26 mouse cellular contexts compared by ENCODE assay signal in the genomic region with DNA sequence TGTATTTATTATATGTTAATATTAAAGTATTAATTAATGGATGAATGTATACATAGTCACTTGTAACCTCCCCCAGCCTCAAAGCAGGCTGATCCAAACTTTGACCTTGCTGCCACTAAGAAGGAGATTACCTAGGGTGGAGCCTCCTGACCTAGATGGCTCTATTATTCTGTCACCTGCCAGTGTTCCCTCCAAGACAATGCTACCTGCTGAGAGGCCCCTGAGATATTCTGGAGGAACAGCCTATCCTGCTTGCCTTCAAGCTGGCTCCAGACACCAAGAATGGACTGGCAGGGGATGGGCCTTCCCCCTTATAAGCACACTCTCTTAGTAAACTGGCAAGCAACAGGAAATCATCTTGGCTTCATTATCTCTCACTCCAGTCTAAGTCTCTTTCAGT.
DNase-seq lines count a peak whose midpoint lies in the region; ATAC-seq and TF ChIP-seq lines count a peak whose summit lies in the region.
"Had no signal": no experiment of that assay in that cellular context is flagged by ENCODE, and none has a peak within 500 bp of the region (broad histone marks: within the 10 kb centered on the region; RNA-seq: fewer than 3 reads in every experiment).

No protein-coding gene starts in this region.

- H3K9ac ChIP-seq in ES-Bruce4 (ENCODE audit: low read depth, poor library complexity, severe bottlenecking): no peak overlapping the region
- H3K9ac ChIP-seq in intestine, embryonic 15.5 days: no peak overlapping the region
- no peak overlapping the region for H3K9ac ChIP-seq in forebrain, embryonic 15.5 days (replicated peaks)
- H3K9ac ChIP-seq: embryonic facial prominence, embryonic 12.5 days; embryonic facial prominence, embryonic 15.5 days; heart, embryonic 13.5 days; hindbrain, embryonic 14.5 days had no signal

- no peak for TF ChIP-seq POLR2A in ES-Bruce4 (IDR thresholded peaks at IDR 0.05; ENCODE audit: insufficient read depth, low read length)

- H3K27me3 ChIP-seq in ES-Bruce4 (ENCODE audit: control insufficient read depth, insufficient read depth, low read length, poor library complexity, severe bottlenecking): no peaks in the 10 kb centered on the region
- no peaks in the 10 kb centered on the region for H3K27me3 ChIP-seq in intestine, embryonic 15.5 days (replicated peaks)
- H3K27me3 ChIP-seq in forebrain, embryonic 15.5 days: no peaks in the 10 kb centered on the region
- H3K27me3 ChIP-seq: embryonic facial prominence, embryonic 12.5 days; embryonic facial prominence, embryonic 15.5 days; heart, embryonic 13.5 days had no signal

- peak overlapping the region; percentile 98 for H3K27ac ChIP-seq in ES-Bruce4 (ENCODE audit: insufficient read depth, low read length)
- no peak overlapping the region for H3K27ac ChIP-seq in intestine, embryonic 15.5 days
- no peak overlapping the region for H3K27ac ChIP-seq in forebrain, embryonic 15.5 days (replicated peaks)
- H3K27ac ChIP-seq: embryonic facial prominence, embryonic 12.5 days; embryonic facial prominence, embryonic 15.5 days; heart, adult 2 months; heart, embryonic 10.5 days; heart, embryonic 13.5 days; hindbrain, embryonic 14.5 days; hindbrain, postnatal 0 days had no signal

- no peak overlapping the region for H3K4me2 ChIP-seq in intestine, embryonic 15.5 days (replicated peaks)
- H3K4me2 ChIP-seq in forebrain, embryonic 15.5 days (replicated peaks): no peak overlapping the region
- H3K4me2 ChIP-seq: embryonic facial prominence, embryonic 12.5 days; embryonic facial prominence, embryonic 15.5 days; heart, embryonic 13.5 days; hindbrain, embryonic 14.5 days had no signal

- H3K4me3 ChIP-seq in ES-Bruce4 (ENCODE audit: low read depth, low read length): no peak overlapping the region
- no peak overlapping the region for H3K4me3 ChIP-seq in intestine, embryonic 15.5 days (replicated peaks)
- no peak overlapping the region for H3K4me3 ChIP-seq in forebrain, embryonic 15.5 days
- H3K4me3 ChIP-seq: embryonic facial prominence, embryonic 12.5 days; embryonic facial prominence, embryonic 15.5 days; heart, adult 2 months; heart, embryonic 10.5 days; heart, embryonic 13.5 days had no signal

- TF ChIP-seq EP300 in ES-Bruce4 (IDR thresholded peaks at IDR 0.05; ENCODE audit: insufficient read depth, low read depth, low read length): peak; percentile 90

- peak; percentile 96 for DNase-seq in R1 (ENCODE audit: low read depth, low spot score)
- no peak for DNase-seq in frontal cortex, adult 2 months (ENCODE audit: extremely low spot score in 1 of 2, low spot score in 1 of 2)
- DNase-seq in right cerebral cortex, postnatal 10 days (ENCODE audit: low spot score in 2 of 2): no peak
- DNase-seq: adrenal gland, adult 8-10 months; adrenal gland, postnatal 25 days; cerebellum, adult 11-12 months; cerebellum, adult 8-10 months; cerebellum, postnatal 14 days; gastrocnemius, postnatal 10 days; gastrocnemius, postnatal 36 days; heart, adult 2 months; heart, postnatal 14 days; heart, postnatal 4 days; kidney, adult 18-20 months had no signal

- H3K36me3 ChIP-seq in ES-Bruce4 (ENCODE audit: control insufficient read depth, insufficient read depth, low read length, poor library complexity, severe bottlenecking): no peaks in the 10 kb centered on the region
- H3K36me3 ChIP-seq in intestine, embryonic 15.5 days: no peaks in the 10 kb centered on the region
- no peaks in the 10 kb centered on the region for H3K36me3 ChIP-seq in forebrain, embryonic 15.5 days
- H3K36me3 ChIP-seq: embryonic facial prominence, embryonic 12.5 days; embryonic facial prominence, embryonic 15.5 days; heart, embryonic 10.5 days; heart, embryonic 13.5 days had no signal

- H3K4me1 ChIP-seq in ES-Bruce4 (ENCODE audit: control insufficient read depth, insufficient read depth, low read length): no peaks in the 10 kb centered on the region
- no peaks in the 10 kb centered on the region for H3K4me1 ChIP-seq in intestine, embryonic 15.5 days (replicated peaks)
- H3K4me1 ChIP-seq in forebrain, embryonic 15.5 days: no peaks in the 10 kb centered on the region
- H3K4me1 ChIP-seq: embryonic facial prominence, embryonic 12.5 days; embryonic facial prominence, embryonic 15.5 days; heart, embryonic 10.5 days; heart, embryonic 13.5 days had no signal

- peak; percentile 44; the same call in 1 of the 2 replicates for ATAC-seq in intestine, embryonic 15.5 days
- no peak for ATAC-seq in forebrain, embryonic 15.5 days (replicated peaks)
- ATAC-seq: activated CD4-positive, CD25-positive, alpha-beta regulatory T cell, adult 4 months; forebrain, embryonic 14.5 days; hindbrain, postnatal 0 days; inflammation-experienced regulatory T-cells, adult 6 months had no signal

- no peaks in the 10 kb centered on the region for H3K9me3 ChIP-seq in ES-Bruce4 (replicated peaks; ENCODE audit: control insufficient read depth, insufficient read depth, low read length, poor library complexity, severe bottlenecking)
- H3K9me3 ChIP-seq in intestine, embryonic 15.5 days: no peaks in the 10 kb centered on the region
- H3K9me3 ChIP-seq in forebrain, embryonic 15.5 days: no peaks in the 10 kb centered on the region
- H3K9me3 ChIP-seq: embryonic facial prominence, embryonic 12.5 days; embryonic facial prominence, embryonic 15.5 days; heart, embryonic 10.5 days; heart, embryonic 13.5 days had no signal

- no peak for TF ChIP-seq CTCF in ES-Bruce4 (IDR thresholded peaks at IDR 0.05; ENCODE audit: low read depth, low read length)
